Comparison of ENCODE assay signal across 39 mouse cellular contexts in genomic region chr11:99999091-99999490, GRCm38 (mm10). TPM values are rescaled to one million over a fixed set of nuclear protein-coding genes. Genes with fewer than 3 reads are reported as not detected.
"Had no signal": no experiment of that assay in that cellular context is flagged by ENCODE, and none has a peak within 500 bp of the region (broad histone marks: within the 10 kb centered on the region; RNA-seq: fewer than 3 reads in every experiment).

No protein-coding gene starts in this region.

- H3K36me3 ChIP-seq: embryonic facial prominence, embryonic 12.5 days; embryonic facial prominence, embryonic 13.5 days; forebrain, embryonic 10.5 days; forebrain, embryonic 12.5 days; forebrain, embryonic 15.5 days had no signal

- H3K27ac ChIP-seq: embryonic facial prominence, embryonic 12.5 days; embryonic facial prominence, embryonic 13.5 days; forebrain, embryonic 10.5 days; forebrain, embryonic 12.5 days; forebrain, embryonic 13.5 days; forebrain, embryonic 15.5 days; gastrocnemius, adult 2 months; heart, adult 2 months had no signal

- H3K4me3 ChIP-seq: embryonic facial prominence, embryonic 12.5 days; embryonic facial prominence, embryonic 13.5 days; erythroblast, embryonic 14.5 days; forebrain, embryonic 10.5 days; forebrain, embryonic 12.5 days; forebrain, embryonic 13.5 days; forebrain, embryonic 15.5 days; gastrocnemius, adult 2 months; heart, adult 2 months had no signal

- H3K4me1 ChIP-seq: embryonic facial prominence, embryonic 12.5 days; embryonic facial prominence, embryonic 13.5 days; forebrain, embryonic 10.5 days; forebrain, embryonic 12.5 days; forebrain, embryonic 13.5 days; forebrain, embryonic 15.5 days had no signal

- H3K27me3 ChIP-seq: forebrain, embryonic 15.5 days had no signal

- H3K9ac ChIP-seq: embryonic facial prominence, embryonic 12.5 days; embryonic facial prominence, embryonic 13.5 days; forebrain, embryonic 12.5 days; forebrain, embryonic 13.5 days; forebrain, embryonic 15.5 days; forebrain, postnatal 0 days had no signal

- DNase-seq: cerebellum, adult 18-20 months; cerebellum, adult 2 months; cerebellum, adult 8-10 months; cerebellum, adult 9-10 months; cerebellum, adult 9-11 months; cerebellum, postnatal 10 days; cerebellum, postnatal 14 days; cerebellum, postnatal 25 days; cerebellum, postnatal 36 days; embryo, embryonic 11 days; forebrain, postnatal 0 days; gastrocnemius, adult 2 months; gastrocnemius, postnatal 10 days; gastrocnemius, postnatal 14 days; gastrocnemius, postnatal 25 days; gastrocnemius, postnatal 36 days; heart, adult 18-20 months; heart, adult 2 months had no signal

- ATAC-seq: forebrain, embryonic 13.5 days; forebrain, embryonic 14.5 days; forebrain, embryonic 15.5 days; forebrain, embryonic 16.5 days; forebrain, postnatal 0 days had no signal

- H3K4me2 ChIP-seq: embryonic facial prominence, embryonic 12.5 days; embryonic facial prominence, embryonic 13.5 days; forebrain, embryonic 12.5 days; forebrain, embryonic 13.5 days; forebrain, embryonic 15.5 days had no signal

- H3K9me3 ChIP-seq: embryonic facial prominence, embryonic 12.5 days; forebrain, embryonic 10.5 days; forebrain, embryonic 12.5 days; forebrain, embryonic 15.5 days had no signal

RNA-seq across cellular contexts. Expression of gene Krtap17-1, which starts 5.3 kb away (rescaled TPM):
- total RNA-seq: common myeloid progenitor, adult 5-6 weeks; forebrain, postnatal 0 days; gastrocnemius, adult 18-20 months; gastrocnemius, adult 2 months; gastrocnemius, adult 8-10 months; gastrocnemius, postnatal 10 days; gastrocnemius, postnatal 14 days; gastrocnemius, postnatal 25 days; gastrocnemius, postnatal 36 days; gastrocnemius, postnatal 4 days; granulocyte monocyte progenitor cell, adult 5-6 weeks; heart, adult 18-20 months; heart, adult 2 months; heart, adult 8-10 months had no signal
- polyA plus RNA-seq: cortical plate, adult 2 months; embryonic facial prominence, embryonic 11.5 days; erythroblast, embryonic 14.5 days; forebrain, embryonic 10.5 days; forebrain, embryonic 11.5 days; forebrain, embryonic 12.5 days; forebrain, embryonic 13.5 days; forebrain, embryonic 14.5 days; forebrain, embryonic 15.5 days; forebrain, embryonic 16.5 days; frontal cortex, adult 2 months; gonadal fat pad, adult 2 months; heart, adult 2 months had no signal

RNA-seq across cellular contexts. Expression of gene Krtap16-1, which starts 12.7 kb away (rescaled TPM):
- total RNA-seq: common myeloid progenitor, adult 5-6 weeks; forebrain, postnatal 0 days; gastrocnemius, adult 18-20 months; gastrocnemius, adult 2 months; gastrocnemius, adult 8-10 months; gastrocnemius, postnatal 10 days; gastrocnemius, postnatal 14 days; gastrocnemius, postnatal 25 days; gastrocnemius, postnatal 36 days; gastrocnemius, postnatal 4 days; granulocyte monocyte progenitor cell, adult 5-6 weeks; heart, adult 18-20 months; heart, adult 2 months; heart, adult 8-10 months had no signal
- polyA plus RNA-seq: cerebellum, adult 2 months; cortical plate, adult 2 months; embryonic facial prominence, embryonic 11.5 days; embryonic facial prominence, embryonic 12.5 days; embryonic facial prominence, embryonic 13.5 days; erythroblast, embryonic 14.5 days; forebrain, embryonic 10.5 days; forebrain, embryonic 11.5 days; forebrain, embryonic 12.5 days; forebrain, embryonic 13.5 days; forebrain, embryonic 15.5 days; forebrain, embryonic 16.5 days; forebrain, postnatal 0 days; gonadal fat pad, adult 2 months; heart, adult 2 months had no signal

RNA-seq across cellular contexts. Expression of gene Krt33a, which starts 16.9 kb away (rescaled TPM):
- total RNA-seq: common myeloid progenitor, adult 5-6 weeks; forebrain, postnatal 0 days; gastrocnemius, adult 2 months; gastrocnemius, adult 8-10 months; gastrocnemius, postnatal 10 days; gastrocnemius, postnatal 25 days; gastrocnemius, postnatal 36 days; gastrocnemius, postnatal 4 days; granulocyte monocyte progenitor cell, adult 5-6 weeks; heart, adult 18-20 months; heart, adult 2 months; heart, adult 8-10 months had no signal
- polyA plus RNA-seq: cerebellum, adult 2 months; embryonic facial prominence, embryonic 11.5 days; embryonic facial prominence, embryonic 13.5 days; erythroblast, embryonic 14.5 days; forebrain, embryonic 10.5 days; forebrain, embryonic 11.5 days; forebrain, embryonic 12.5 days; forebrain, embryonic 13.5 days; forebrain, embryonic 14.5 days; forebrain, embryonic 15.5 days; forebrain, embryonic 16.5 days; forebrain, postnatal 0 days; frontal cortex, adult 2 months; heart, adult 2 months had no signal

RNA-seq across cellular contexts. Expression of gene Krtap29-1, which starts 20.2 kb away (rescaled TPM):
- total RNA-seq: common myeloid progenitor, adult 5-6 weeks; forebrain, postnatal 0 days; gastrocnemius, adult 18-20 months; gastrocnemius, adult 2 months; gastrocnemius, adult 8-10 months; gastrocnemius, postnatal 10 days; gastrocnemius, postnatal 14 days; gastrocnemius, postnatal 25 days; gastrocnemius, postnatal 36 days; gastrocnemius, postnatal 4 days; granulocyte monocyte progenitor cell, adult 5-6 weeks; heart, adult 18-20 months; heart, adult 2 months; heart, adult 8-10 months had no signal
- polyA plus RNA-seq: cerebellum, adult 2 months; cortical plate, adult 2 months; embryonic facial prominence, embryonic 11.5 days; embryonic facial prominence, embryonic 12.5 days; embryonic facial prominence, embryonic 13.5 days; embryonic facial prominence, embryonic 14.5 days; erythroblast, embryonic 14.5 days; forebrain, embryonic 10.5 days; forebrain, embryonic 11.5 days; forebrain, embryonic 12.5 days; forebrain, embryonic 13.5 days; forebrain, embryonic 14.5 days; forebrain, embryonic 15.5 days; forebrain, embryonic 16.5 days; forebrain, postnatal 0 days; frontal cortex, adult 2 months; gonadal fat pad, adult 2 months; heart, adult 2 months had no signal

RNA-seq across cellular contexts. Expression of gene Krt33b, which starts 30.6 kb away (rescaled TPM):
- total RNA-seq: common myeloid progenitor, adult 5-6 weeks; forebrain, postnatal 0 days; gastrocnemius, adult 18-20 months; gastrocnemius, adult 2 months; gastrocnemius, adult 8-10 months; gastrocnemius, postnatal 25 days; gastrocnemius, postnatal 36 days; granulocyte monocyte progenitor cell, adult 5-6 weeks; heart, adult 18-20 months; heart, adult 2 months; heart, adult 8-10 months had no signal
- polyA plus RNA-seq: cerebellum, adult 2 months; cortical plate, adult 2 months; embryonic facial prominence, embryonic 11.5 days; embryonic facial prominence, embryonic 13.5 days; erythroblast, embryonic 14.5 days; forebrain, embryonic 10.5 days; forebrain, embryonic 11.5 days; forebrain, embryonic 12.5 days; forebrain, embryonic 13.5 days; forebrain, embryonic 14.5 days; forebrain, embryonic 15.5 days; forebrain, embryonic 16.5 days; forebrain, postnatal 0 days; frontal cortex, adult 2 months; gonadal fat pad, adult 2 months; heart, adult 2 months had no signal
